Mouse (Mus musculus) gastrocnemius, adult 2 months (tissue): ENCODE measurements around the gene Prr15. TPM values are rescaled to one million over a fixed set of nuclear protein-coding genes. Genes with fewer than 3 reads are reported as not detected.

Experiments used
- DNase-seq: peaks from one replicate; pipeline ENCODE4 v3.0.0; 2022
- H3K27ac ChIP-seq: fragments of 200-600 bp; 2 replicates; pipeline ENCODE4 v1.8.1; 2022; ENCODE audit warnings: mild to moderate bottlenecking
- H3K4me3 ChIP-seq: fragments of 200-600 bp; 2 replicates; pipeline ENCODE4 v1.8.1; 2022; ENCODE audit warnings: mild to moderate bottlenecking, moderate library complexity
- CTCF ChIP-seq: fragments of 200-600 bp; IDR thresholded peaks from 2 replicates; pipeline ENCODE4 v1.8.1; 2022; ENCODE audit warnings: antibody characterized with exemption, mild to moderate bottlenecking, moderate library complexity
- intact Hi-C: fragments of 180-260 bp; cut with DNase I; formaldehyde crosslinking; loops from one replicate; pipeline ENCODE4 v1.15.1; 2025
- total RNA-seq, 2 experiments: library from RNA; stranded (reverse); gene quantifications; 2 replicates each; pipeline ENCODE4 v1.2.3; 2021

The Prr15 gene
- total RNA-seq, 2 experiments from 2014 or later = 0.71 to 0.78 TPM

DNA sequence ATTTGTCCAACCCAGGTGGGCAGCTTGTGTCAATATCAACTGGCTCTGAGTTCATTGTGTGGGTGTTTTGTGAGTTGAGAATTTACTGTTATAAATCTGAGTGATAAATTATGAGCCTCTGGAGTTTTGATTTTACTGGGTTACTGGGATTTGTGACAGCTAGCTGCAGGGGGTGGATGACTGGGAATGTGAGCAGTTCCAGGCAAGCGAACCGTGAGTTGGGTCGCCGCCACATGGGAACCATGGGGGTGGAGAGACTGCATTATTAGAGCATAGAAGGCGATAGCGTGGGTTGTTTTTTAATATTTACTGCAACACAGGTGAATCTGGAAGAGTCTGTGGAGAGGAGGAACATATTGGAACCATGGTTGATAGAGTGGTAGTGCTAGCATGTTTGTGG lies 11.7 kb downstream of the Prr15 start:
- no peak overlapping the region for H3K4me3 ChIP-seq
- no peak for DNase-seq
- TF ChIP-seq CTCF = no peak
- H3K27ac ChIP-seq = no peak overlapping the region
- intact Hi-C loops = no loop called here

DNA sequence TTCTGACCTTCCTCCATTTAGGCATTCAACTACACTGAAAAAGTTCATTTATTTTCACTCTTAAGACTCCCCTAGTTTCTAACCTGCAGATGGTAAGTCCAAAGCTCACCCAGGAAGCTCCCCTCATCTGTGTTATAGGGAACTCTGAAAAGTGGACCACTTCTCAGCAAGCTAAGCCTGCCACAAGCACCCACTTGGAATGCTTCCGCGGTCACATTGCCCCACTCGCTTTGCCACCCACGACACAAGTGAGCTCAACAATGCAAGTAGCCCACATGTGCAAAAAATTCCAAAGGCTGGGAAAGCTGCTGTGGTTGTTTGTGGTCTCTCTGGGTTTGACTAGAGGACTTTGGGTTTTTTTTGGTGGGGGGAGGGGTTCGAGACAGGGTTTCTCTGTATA lies 15.5 kb downstream of the Prr15 start:
- Histone ChIP-seq H3K27ac (no peak overlapping the region), H3K4me3 (no peak overlapping the region)
- no peak for DNase-seq
- no peak for TF ChIP-seq CTCF
- intact Hi-C loops = no loop called here

DNA sequence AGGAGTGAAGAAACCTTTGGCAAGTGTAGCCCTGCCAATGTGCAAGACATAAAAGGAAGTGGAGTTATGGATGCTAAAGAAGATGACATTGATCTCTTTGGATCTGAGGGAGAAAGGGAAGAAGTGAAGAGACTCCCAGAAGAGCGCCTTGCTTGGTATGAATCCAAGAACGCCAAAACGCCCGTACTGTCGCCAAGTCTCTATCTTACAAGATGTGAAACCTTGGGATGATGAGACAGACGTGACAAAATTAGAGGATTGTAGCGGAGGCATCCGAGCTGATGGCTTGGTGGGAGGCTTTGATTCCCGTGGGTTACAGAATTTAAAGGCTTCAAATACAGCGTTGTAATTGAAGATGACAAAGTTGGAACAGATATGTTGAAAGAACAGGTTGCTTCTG lies 16.6 kb downstream of the Prr15 start:
- no peak overlapping the region for H3K4me3 ChIP-seq
- no peak for TF ChIP-seq CTCF
- intact Hi-C loops = no loop called here
- no peak for DNase-seq
- H3K27ac ChIP-seq = no peak overlapping the region

DNA sequence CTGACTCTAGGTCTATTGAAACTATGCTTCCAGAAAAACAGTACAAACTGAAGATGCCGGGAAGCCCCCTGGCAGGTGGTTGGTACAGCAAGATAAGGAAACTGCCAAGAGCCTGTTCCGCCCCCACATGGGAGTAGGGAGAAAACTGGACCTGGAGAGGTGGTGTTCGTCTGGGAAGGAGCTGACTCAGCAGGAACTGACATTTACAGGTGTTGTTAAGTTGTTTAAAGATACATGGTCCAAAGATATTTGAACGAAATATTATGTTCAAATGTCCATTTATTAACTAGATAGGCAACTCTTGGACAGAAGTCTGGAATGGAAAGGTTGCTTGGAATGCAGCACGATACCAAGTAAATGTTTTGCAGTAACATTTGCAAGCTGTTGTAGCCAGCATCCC lies 26.2 kb downstream of the Prr15 start:
- Histone ChIP-seq H3K27ac (no peak overlapping the region), H3K4me3 (no peak overlapping the region)
- no peak for TF ChIP-seq CTCF
- DNase-seq = no peak
- intact Hi-C loops = no loop called here

DNA sequence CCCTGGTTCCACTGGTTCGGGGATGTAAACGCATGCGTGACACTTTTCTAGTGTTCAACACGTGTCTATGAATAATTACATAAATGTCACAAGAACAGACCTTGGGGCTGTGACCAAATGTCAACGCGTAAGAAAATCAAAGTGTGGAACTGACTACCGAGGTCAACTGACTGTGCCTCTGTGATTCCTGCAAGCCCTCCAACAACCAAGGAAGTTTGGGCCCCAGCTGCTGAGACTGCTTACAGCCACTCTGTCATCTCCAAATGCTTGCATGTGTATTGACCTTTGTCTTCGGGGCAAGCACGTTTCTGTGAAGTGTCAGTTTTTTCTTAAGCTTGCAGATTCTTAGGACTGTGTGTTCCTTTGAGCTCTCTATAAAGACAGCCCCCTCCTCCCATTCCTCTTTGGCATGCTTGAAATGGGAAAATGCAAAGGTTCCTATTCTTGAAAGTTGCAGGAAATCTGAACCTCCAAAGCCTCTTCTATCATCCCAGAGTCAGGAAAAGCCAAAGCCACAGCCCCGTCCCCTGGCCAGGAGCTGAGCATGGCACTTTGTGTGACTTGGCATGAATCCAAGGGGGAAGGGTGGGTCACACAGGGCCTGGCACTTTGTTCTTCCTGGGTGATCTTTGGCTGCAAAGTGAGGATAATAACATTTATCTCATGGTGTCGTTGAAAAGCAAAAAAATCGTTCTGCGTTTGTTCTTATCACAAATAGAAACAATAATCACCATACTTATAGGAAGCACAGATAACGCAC lies 27.5 kb downstream of the Prr15 start:
- intact Hi-C loops = no loop called here
- Histone ChIP-seq H3K4me3 (no peak overlapping the region), H3K27ac (no peak overlapping the region)
- no peak for DNase-seq
- TF ChIP-seq CTCF = no peak

- no peak for TF ChIP-seq CTCF
- Histone ChIP-seq H3K27ac (no peak overlapping the region), H3K4me3 (no peak overlapping the region)
- intact Hi-C loops = no loop called here
- DNase-seq = no peak
Measured at GRCm38 (mm10) chr6:54353698-54354097, 28.1 kb downstream of the Prr15 start.

GRCm38 (mm10) chr6:54355626-54356025 lies 30.0 kb downstream of the Prr15 start:
- no peak for TF ChIP-seq CTCF
- intact Hi-C loops = no loop called here
- no peak overlapping the region for H3K4me3 ChIP-seq
- DNase-seq = no peak
- H3K27ac ChIP-seq = no peak overlapping the region

DNA sequence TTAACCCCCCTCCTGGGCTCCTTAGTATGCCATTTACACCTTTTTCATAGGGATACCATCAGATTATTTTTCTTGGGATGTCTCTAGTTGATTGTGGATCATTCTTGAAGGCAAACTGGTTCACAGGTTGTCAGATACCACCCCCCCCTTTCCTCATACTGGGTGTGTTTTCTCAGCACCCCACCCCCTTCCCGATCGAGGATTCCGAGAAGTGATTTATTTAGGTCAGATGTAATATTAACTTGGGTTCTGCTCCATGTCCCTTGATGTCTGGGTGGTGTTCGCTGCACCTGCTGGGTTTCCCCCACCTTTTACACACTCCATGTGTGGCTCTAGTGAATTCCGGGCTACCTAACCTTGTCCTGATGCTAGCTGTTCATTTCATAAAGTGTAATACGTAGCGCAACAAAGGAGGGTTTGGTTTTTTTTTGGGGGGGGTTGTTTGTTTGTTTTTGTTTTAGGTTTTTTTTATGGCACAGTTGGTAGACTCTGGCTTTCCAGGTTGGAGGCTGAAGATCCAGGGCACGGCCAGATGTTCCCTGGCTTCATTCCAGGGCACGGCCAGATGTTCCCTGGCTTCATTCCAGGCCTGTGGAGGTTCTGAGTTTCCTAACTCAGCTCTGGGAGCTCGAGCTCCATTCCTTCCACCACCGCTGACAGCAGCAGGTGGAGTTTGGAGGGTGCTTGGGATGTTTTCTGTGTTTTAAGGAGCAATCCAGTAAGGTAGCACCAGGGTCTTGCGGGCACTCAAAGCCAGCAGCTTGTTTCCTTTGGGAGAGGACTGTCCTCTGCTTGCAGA lies 37.1 kb downstream of the Prr15 start:
- intact Hi-C loops = no loop called here
- no peak overlapping the region for H3K4me3 ChIP-seq
- H3K27ac ChIP-seq = no peak overlapping the region
- DNase-seq = no peak
- TF ChIP-seq CTCF = no peak

- TF ChIP-seq CTCF = no peak
- DNase-seq = no peak
- H3K27ac ChIP-seq = no peak overlapping the region; the same call in 1 of the 2 replicates
- intact Hi-C loops = loop anchor here (5.0 kb wide), 1 partner anchor 112 kb away; no protein-coding TSS in a partner anchor
- H3K4me3 ChIP-seq = no peak overlapping the region
Measured at GRCm38 (mm10) chr6:54364406-54365136, 38.9 kb downstream of the Prr15 start.

GRCm38 (mm10) chr6:54366607-54367006 lies 41.0 kb downstream of the Prr15 start:
- Histone ChIP-seq H3K27ac (no peak overlapping the region), H3K4me3 (no peak overlapping the region)
- no peak for DNase-seq
- no peak for TF ChIP-seq CTCF
- intact Hi-C loops = loop anchor here (5.0 kb wide), 1 partner anchor 114 kb away; no protein-coding TSS in a partner anchor

DNA sequence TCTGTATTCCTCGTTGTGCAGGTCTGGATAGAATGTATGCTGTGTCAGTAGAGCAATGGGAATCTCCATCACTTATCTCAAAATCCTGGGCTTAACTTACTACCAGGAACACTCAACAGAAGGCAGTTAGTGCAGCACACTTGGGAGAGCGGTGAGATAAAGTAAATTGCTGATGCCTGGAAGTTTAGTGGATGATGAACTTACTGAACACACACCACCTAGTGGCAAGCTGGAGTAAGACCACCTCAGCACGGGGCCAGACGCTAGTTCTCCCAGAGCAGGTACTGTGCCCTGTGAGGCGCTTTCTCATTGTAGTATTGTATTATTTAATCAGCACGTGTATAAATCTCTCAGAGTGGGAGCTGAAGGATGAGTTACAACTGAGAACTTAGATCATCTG lies 42.4 kb downstream of the Prr15 start:
- intact Hi-C loops = loop anchor here (5.0 kb wide), 1 partner anchor 116 kb away; no protein-coding TSS in a partner anchor
- peak; percentile 75 for TF ChIP-seq CTCF
- no peak overlapping the region for H3K4me3 ChIP-seq
- peak; percentile 45 for DNase-seq
- no peak overlapping the region for H3K27ac ChIP-seq

GRCm38 (mm10) chr6:54369913-54370542 lies 44.4 kb downstream of the Prr15 start:
- peak; percentile 84 for DNase-seq
- Histone ChIP-seq H3K4me3 (no peak overlapping the region), H3K27ac (peak overlapping the region; percentile 63)
- intact Hi-C loops = loop anchor here (5.0 kb wide), 1 partner anchor 118 kb away; no protein-coding TSS in a partner anchor
- TF ChIP-seq CTCF = no peak
